Mouse (Mus musculus): ENCODE measurements around the gene Krtap1-3. TPM values are rescaled to one million over a fixed set of nuclear protein-coding genes. Genes with fewer than 3 reads are reported as not detected.
A peak's percentile ranks its signal among the peaks of the same experiment; 100 is the strongest.
"Not testable (repeated sequence)": the region's sequence is repeated elsewhere in the genome, so short reads cannot be mapped to it uniquely, and the experiment has no call there.

Gene Krtap1-3
- polyA plus RNA-seq, 1 experiment: not detected

DNA sequence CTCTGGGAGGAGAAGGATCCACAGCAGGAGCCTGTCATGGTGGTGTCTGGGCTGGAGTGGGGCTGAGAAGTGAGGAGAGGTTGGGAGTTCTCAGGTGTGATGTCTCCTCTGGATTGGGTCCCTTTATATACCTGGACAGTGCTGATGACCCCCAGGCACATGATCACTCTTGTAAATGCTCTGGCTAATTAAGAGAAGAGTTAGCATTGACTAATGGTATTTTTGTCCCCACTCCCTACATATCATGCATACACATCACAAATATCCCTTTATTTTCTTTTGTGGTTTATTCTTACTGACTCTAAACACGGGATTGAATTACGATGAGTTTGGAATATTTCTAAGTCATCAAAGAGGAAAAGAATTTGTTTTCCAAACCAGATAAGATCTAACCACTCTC is 29.2 kb upstream of the Krtap1-3 start, which contains the start of gene Gm11562:
Gm11562 (minus strand) TSS at position 101 of the 400 bp plus-strand sequence.
- no peaks in the 10 kb centered on the region for H3K27me3 ChIP-seq (ENCODE audit: control insufficient read depth, insufficient read depth, low read length)
- no peak within 1 kb of the TSS for H3K27ac ChIP-seq (ENCODE audit: control insufficient read depth, insufficient read depth, low read depth, low read length)
- no peaks in the 10 kb centered on the region for H3K36me3 ChIP-seq (ENCODE audit: control insufficient read depth, insufficient read depth, low read length)
- H3K4me1 ChIP-seq (ENCODE audit: control insufficient read depth, insufficient read depth, low read length): no peaks in the 10 kb centered on the region
- no peak for TF ChIP-seq CTCF (IDR thresholded peaks at IDR 0.05; ENCODE audit: control insufficient read depth, insufficient read depth, insufficient replicate concordance, low read depth, low read length)
- no peak for TF ChIP-seq POLR2A (IDR thresholded peaks at IDR 0.05; ENCODE audit: control insufficient read depth, low read depth, low read length)
- H3K4me3 ChIP-seq (ENCODE audit: control insufficient read depth, low read depth, low read length): no peak within 1 kb of the TSS

GRCm38 (mm10) chr11:99614796-99615363 is 23.7 kb upstream of the Krtap1-3 start, which contains the start of gene Krtap2-4:
TSS of gene Krtap2-4 (minus strand) at chr11:99614846.
- Histone ChIP-seq H3K27ac (ENCODE audit: control insufficient read depth, insufficient read depth, low read depth, low read length) (no peak within 1 kb of the TSS), H3K4me1 (ENCODE audit: control insufficient read depth, insufficient read depth, low read length) (no peaks in the 10 kb centered on the region), H3K36me3 (ENCODE audit: control insufficient read depth, insufficient read depth, low read length) (no peaks in the 10 kb centered on the region), H3K27me3 (ENCODE audit: control insufficient read depth, insufficient read depth, low read length) (no peaks in the 10 kb centered on the region), H3K4me3 (ENCODE audit: control insufficient read depth, low read depth, low read length) (no peak within 1 kb of the TSS)
- TF ChIP-seq CTCF (IDR thresholded peaks at IDR 0.05; ENCODE audit: control insufficient read depth, insufficient read depth, insufficient replicate concordance, low read depth, low read length) (no peak), POLR2A (IDR thresholded peaks at IDR 0.05; ENCODE audit: control insufficient read depth, low read depth, low read length) (no peak)

DNA sequence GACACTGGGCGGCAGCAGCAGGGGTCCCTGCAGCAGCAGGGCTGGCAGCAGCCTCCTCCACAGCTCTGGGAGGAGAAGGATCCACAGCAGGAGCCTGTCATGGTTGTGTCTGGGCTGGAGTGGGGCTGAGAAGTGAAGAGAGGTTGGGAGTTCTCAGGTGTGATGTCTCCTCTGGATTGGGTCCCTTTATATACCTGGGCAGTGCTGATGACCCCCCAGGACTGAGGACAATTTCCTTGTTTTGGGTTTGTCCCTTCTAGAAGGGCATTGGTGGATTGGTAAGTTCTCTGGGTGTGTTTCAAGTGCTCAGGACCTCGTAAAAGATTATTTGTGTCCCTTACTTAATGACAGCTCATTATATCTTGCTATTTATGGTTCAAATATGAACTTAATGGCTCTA is 18.9 kb upstream of the Krtap1-3 start, which contains the start of gene Gm11937:
Gm11937 (minus strand) TSS at position 101 of the 400 bp plus-strand sequence.
- H3K4me1 ChIP-seq (ENCODE audit: control insufficient read depth, insufficient read depth, low read length); H3K36me3 ChIP-seq (ENCODE audit: control insufficient read depth, insufficient read depth, low read length); H3K27me3 ChIP-seq (ENCODE audit: control insufficient read depth, insufficient read depth, low read length); H3K27ac ChIP-seq (ENCODE audit: control insufficient read depth, insufficient read depth, low read depth, low read length); H3K4me3 ChIP-seq (ENCODE audit: control insufficient read depth, low read depth, low read length): not testable (repeated sequence)

GRCm38 (mm10) chr11:99609126-99609525 is 18.0 kb upstream of the Krtap1-3 start:
- TF ChIP-seq POLR2A (IDR thresholded peaks at IDR 0.05; ENCODE audit: control insufficient read depth, low read depth, low read length) (no peak), CTCF (IDR thresholded peaks at IDR 0.05; ENCODE audit: control insufficient read depth, insufficient read depth, insufficient replicate concordance, low read depth, low read length) (no peak)
- Histone ChIP-seq H3K36me3 (ENCODE audit: control insufficient read depth, insufficient read depth, low read length) (no peaks in the 10 kb centered on the region), H3K4me3 (ENCODE audit: control insufficient read depth, low read depth, low read length) (no peak overlapping the region), H3K27ac (ENCODE audit: control insufficient read depth, insufficient read depth, low read depth, low read length) (no peak overlapping the region), H3K4me1 (ENCODE audit: control insufficient read depth, insufficient read depth, low read length) (no peaks in the 10 kb centered on the region), H3K27me3 (ENCODE audit: control insufficient read depth, insufficient read depth, low read length) (no peaks in the 10 kb centered on the region)

DNA sequence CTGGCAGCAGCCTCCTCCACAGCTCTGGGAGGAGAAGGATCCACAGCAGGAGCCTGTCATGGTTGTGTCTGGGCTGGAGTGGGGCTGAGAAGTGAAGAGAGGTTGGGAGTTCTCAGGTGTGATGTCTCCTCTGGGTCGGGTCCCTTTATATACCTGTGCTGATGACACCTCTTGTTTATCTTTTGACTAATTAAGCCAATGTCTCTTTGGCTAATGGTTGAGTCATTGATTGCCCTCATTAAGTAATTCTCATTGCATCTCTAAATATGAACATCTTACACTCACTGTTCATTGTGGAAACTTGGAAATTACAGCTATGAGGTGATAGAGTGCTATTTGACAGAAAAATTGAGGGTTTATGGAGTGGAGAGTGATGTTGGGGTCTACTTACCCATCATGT is 12.1 kb upstream of the Krtap1-3 start, which contains the start of gene Gm11938:
Gm11938 (minus strand) TSS at position 101 of the 400 bp plus-strand sequence.
- H3K27ac ChIP-seq (ENCODE audit: control insufficient read depth, insufficient read depth, low read depth, low read length); H3K4me3 ChIP-seq (ENCODE audit: control insufficient read depth, low read depth, low read length); H3K36me3 ChIP-seq (ENCODE audit: control insufficient read depth, insufficient read depth, low read length); H3K4me1 ChIP-seq (ENCODE audit: control insufficient read depth, insufficient read depth, low read length); H3K27me3 ChIP-seq (ENCODE audit: control insufficient read depth, insufficient read depth, low read length): not testable (repeated sequence)

- not testable (repeated sequence) for H3K27me3 ChIP-seq (ENCODE audit: control insufficient read depth, insufficient read depth, low read length); H3K36me3 ChIP-seq (ENCODE audit: control insufficient read depth, insufficient read depth, low read length); H3K4me1 ChIP-seq (ENCODE audit: control insufficient read depth, insufficient read depth, low read length); H3K27ac ChIP-seq (ENCODE audit: control insufficient read depth, insufficient read depth, low read depth, low read length)
- peak within 1 kb of the TSS; percentile 18 for H3K4me3 ChIP-seq (ENCODE audit: control insufficient read depth, low read depth, low read length)
Measured at GRCm38 (mm10) chr11:99597742-99598141, 6.6 kb upstream of the Krtap1-3 start, which contains the start of gene Krtap9-3. TSS of gene Krtap9-3 (minus strand) at chr11:99598105.

GRCm38 (mm10) chr11:99585096-99585495 is 6.0 kb downstream of the Krtap1-3 start:
- Histone ChIP-seq H3K27ac (ENCODE audit: control insufficient read depth, insufficient read depth, low read depth, low read length) (no peak overlapping the region), H3K4me1 (ENCODE audit: control insufficient read depth, insufficient read depth, low read length) (no peaks in the 10 kb centered on the region), H3K27me3 (ENCODE audit: control insufficient read depth, insufficient read depth, low read length) (no peaks in the 10 kb centered on the region), H3K4me3 (ENCODE audit: control insufficient read depth, low read depth, low read length) (no peak overlapping the region), H3K36me3 (ENCODE audit: control insufficient read depth, insufficient read depth, low read length) (no peaks in the 10 kb centered on the region)
- TF ChIP-seq CTCF (IDR thresholded peaks at IDR 0.05; ENCODE audit: control insufficient read depth, insufficient read depth, insufficient replicate concordance, low read depth, low read length): no peak
- TF ChIP-seq POLR2A (IDR thresholded peaks at IDR 0.05; ENCODE audit: control insufficient read depth, low read depth, low read length): no peak

DNA sequence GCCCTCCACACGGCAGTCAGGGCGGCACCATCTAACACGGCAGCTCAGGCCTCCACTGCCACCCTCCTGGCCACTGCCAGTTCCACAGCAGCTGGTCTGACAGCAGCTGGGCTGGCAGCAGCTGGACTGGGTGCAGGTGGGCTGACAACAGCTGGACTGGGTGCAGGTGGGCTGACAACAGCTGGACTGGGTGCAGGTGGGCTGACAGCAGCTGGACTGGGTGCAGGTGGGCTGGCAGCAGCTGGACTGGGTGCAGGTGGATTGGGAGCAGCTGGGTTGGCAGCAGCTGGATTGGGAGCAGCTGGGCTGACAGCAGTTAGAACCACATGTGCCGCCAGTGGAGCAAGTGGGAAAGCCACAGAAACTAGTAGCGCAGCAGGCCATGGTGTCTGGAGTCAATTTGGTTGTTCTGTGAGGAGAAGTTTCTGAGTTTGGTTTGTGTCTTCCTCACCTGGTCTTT is 7.9 kb downstream of the Krtap1-3 start, which contains the start of gene Krtap1-4:
Krtap1-4 (minus strand) TSS at position 410 of the 460 bp plus-strand sequence.
- H3K27ac ChIP-seq (ENCODE audit: control insufficient read depth, insufficient read depth, low read depth, low read length): no peak within 1 kb of the TSS
- no peak within 1 kb of the TSS for H3K4me3 ChIP-seq (ENCODE audit: control insufficient read depth, low read depth, low read length)
- no peaks in the 10 kb centered on the region for H3K4me1 ChIP-seq (ENCODE audit: control insufficient read depth, insufficient read depth, low read length)
- no peaks in the 10 kb centered on the region for H3K36me3 ChIP-seq (ENCODE audit: control insufficient read depth, insufficient read depth, low read length)
- no peaks in the 10 kb centered on the region for H3K27me3 ChIP-seq (ENCODE audit: control insufficient read depth, insufficient read depth, low read length)
- TF ChIP-seq POLR2A (IDR thresholded peaks at IDR 0.05; ENCODE audit: control insufficient read depth, low read depth, low read length) (no peak), CTCF (IDR thresholded peaks at IDR 0.05; ENCODE audit: control insufficient read depth, insufficient read depth, insufficient replicate concordance, low read depth, low read length) (no peak)
